21 mouse cellular contexts compared by ENCODE assay signal in the genomic region with DNA sequence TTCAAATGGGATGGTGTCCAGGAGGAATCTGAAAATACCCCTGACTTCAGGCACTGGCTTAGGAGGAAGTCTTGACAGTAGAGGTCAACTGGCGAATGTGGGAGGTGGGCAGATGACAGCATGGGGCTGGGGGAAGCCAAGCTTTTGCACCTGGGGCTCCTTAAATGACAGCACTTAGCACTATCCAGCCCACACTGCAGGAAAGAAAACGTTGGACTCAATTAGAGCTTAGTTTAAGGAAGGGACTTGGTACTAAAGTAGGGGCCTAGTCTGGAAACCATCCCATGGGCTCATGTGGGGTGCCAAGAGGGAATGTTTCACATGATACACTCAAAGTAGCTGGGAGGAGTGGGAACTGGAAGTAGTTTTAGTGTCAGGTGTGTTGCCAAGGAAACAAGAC.
A peak's percentile ranks its signal among the peaks of the same experiment; 100 is the strongest.
DNase-seq lines count a peak whose midpoint lies in the region; ATAC-seq lines count a peak whose summit lies in the region.
"Had no signal": no experiment of that assay in that cellular context is flagged by ENCODE, and none has a peak within 500 bp of the region (broad histone marks: within the 10 kb centered on the region; RNA-seq: fewer than 3 reads in every experiment).

No protein-coding gene starts in this region.

- H3K27me3 ChIP-seq in embryonic facial prominence, embryonic 10.5 days (replicated peaks; ENCODE audit: low read depth, poor library complexity, severe bottlenecking), result no peaks in the 10 kb centered on the region
- no peaks in the 10 kb centered on the region for H3K27me3 ChIP-seq in limb, embryonic 10.5 days (ENCODE audit: low read depth, poor library complexity, severe bottlenecking)
- no peaks in the 10 kb centered on the region for H3K27me3 ChIP-seq in limb, embryonic 15.5 days
- H3K27me3 ChIP-seq in midbrain, embryonic 11.5 days (ENCODE audit: control insufficient read depth, insufficient read depth, low read length), result no peaks in the 10 kb centered on the region
- H3K27me3 ChIP-seq: CH12.LX; embryonic facial prominence, embryonic 15.5 days; heart, embryonic 13.5 days; hindbrain, embryonic 12.5 days; Patski had no signal

- peaks cover 11% of the 10 kb centered on the region; the same call in 1 of the 2 replicates for H3K4me1 ChIP-seq in embryonic facial prominence, embryonic 10.5 days
- peaks cover 30% of the 10 kb centered on the region for H3K4me1 ChIP-seq in limb, embryonic 10.5 days
- H3K4me1 ChIP-seq in limb, embryonic 15.5 days, result peaks cover 2% of the 10 kb centered on the region; the same call in 1 of the 2 replicates
- H3K4me1 ChIP-seq in midbrain, embryonic 11.5 days (ENCODE audit: control insufficient read depth, insufficient read depth, low read length), result no peaks in the 10 kb centered on the region
- H3K4me1 ChIP-seq: embryonic facial prominence, embryonic 15.5 days; heart, embryonic 13.5 days; hindbrain, embryonic 12.5 days had no signal

- no peak overlapping the region for H3K9ac ChIP-seq in limb, embryonic 15.5 days
- no peak overlapping the region for H3K9ac ChIP-seq in midbrain, embryonic 11.5 days (ENCODE audit: low read length)
- H3K9ac ChIP-seq: embryonic facial prominence, embryonic 15.5 days; heart, embryonic 13.5 days; hindbrain, embryonic 12.5 days had no signal

- H3K4me2 ChIP-seq in limb, embryonic 15.5 days, result no peak overlapping the region
- H3K4me2 ChIP-seq in midbrain, embryonic 11.5 days, result no peak overlapping the region
- H3K4me2 ChIP-seq: embryonic facial prominence, embryonic 15.5 days; heart, embryonic 13.5 days; hindbrain, embryonic 12.5 days had no signal

- H3K27ac ChIP-seq in embryonic facial prominence, embryonic 10.5 days (replicated peaks), result no peak overlapping the region; the same call in 1 of the 2 replicates
- peak overlapping the region; percentile 79 for H3K27ac ChIP-seq in limb, embryonic 10.5 days
- no peak overlapping the region; the same call in 1 of the 2 replicates for H3K27ac ChIP-seq in limb, embryonic 15.5 days
- H3K27ac ChIP-seq in midbrain, embryonic 11.5 days (ENCODE audit: low read depth, low read length), result no peak overlapping the region
- H3K27ac ChIP-seq: embryonic facial prominence, embryonic 15.5 days; forebrain, embryonic 10.5 days; heart, embryonic 13.5 days; hindbrain, embryonic 12.5 days had no signal

- no peak overlapping the region for H3K4me3 ChIP-seq in embryonic facial prominence, embryonic 10.5 days
- 0 out of 2 replicates have a peak overlapping the region, but pooled peaks have one; percentile 3 for H3K4me3 ChIP-seq in limb, embryonic 10.5 days
- no peak overlapping the region for H3K4me3 ChIP-seq in limb, embryonic 15.5 days
- no peak overlapping the region for H3K4me3 ChIP-seq in midbrain, embryonic 11.5 days (ENCODE audit: low read depth, low read length)
- H3K4me3 ChIP-seq: embryonic facial prominence, embryonic 15.5 days; erythroblast, embryonic 14.5 days; forebrain, embryonic 10.5 days; heart, embryonic 13.5 days; hindbrain, embryonic 12.5 days had no signal

- WGBS in embryonic facial prominence, embryonic 10.5 days, result 40% methylated on average over 2 of the region's 2 CpGs
- WGBS in limb, embryonic 10.5 days, result 11% methylated on average over 2 of the region's 2 CpGs
- 35% methylated on average over 2 of the region's 2 CpGs for WGBS in limb, embryonic 15.5 days
- WGBS in midbrain, embryonic 11.5 days, result 57% methylated on average over 2 of the region's 2 CpGs

- 0 out of 2 replicates have a peak, but pooled peaks have one; percentile 55 for ATAC-seq in limb, embryonic 15.5 days (ENCODE audit: insufficient number of reproducible peaks, low FRiP score, low TSS enrichment, low read depth)
- ATAC-seq in midbrain, embryonic 11.5 days (ENCODE audit: low FRiP score), result no peak
- ATAC-seq: forebrain, embryonic 14.5 days; hindbrain, embryonic 16.5 days; inflammation-experienced regulatory T-cells, adult 6 months; intestine, postnatal 0 days; Patski had no signal

- no peaks in the 10 kb centered on the region for H3K36me3 ChIP-seq in embryonic facial prominence, embryonic 10.5 days (replicated peaks)
- H3K36me3 ChIP-seq in limb, embryonic 10.5 days, result no peaks in the 10 kb centered on the region
- H3K36me3 ChIP-seq in limb, embryonic 15.5 days, result no peaks in the 10 kb centered on the region
- H3K36me3 ChIP-seq in midbrain, embryonic 11.5 days (ENCODE audit: control insufficient read depth, insufficient read depth, low read length), result no peaks in the 10 kb centered on the region
- H3K36me3 ChIP-seq: embryonic facial prominence, embryonic 15.5 days; forebrain, embryonic 10.5 days; heart, embryonic 13.5 days; hindbrain, embryonic 12.5 days had no signal

- peak; percentile 2 for DNase-seq in R1 (ENCODE audit: low read depth, low spot score)
- peak; percentile 17 for DNase-seq in embryonic facial prominence, embryonic 10.5 days (ENCODE audit: low spot score)
- peak; percentile 45 for DNase-seq in limb, embryonic 10.5 days (ENCODE audit: low spot score)
- DNase-seq in left cerebral cortex, adult 11 months (ENCODE audit: low spot score), result no peak
- DNase-seq in midbrain, embryonic 11.5 days (ENCODE audit: low spot score, missing footprints), result no peak
- DNase-seq: adrenal gland, postnatal 10 days; cerebellum, adult 2 months; gastrocnemius, postnatal 10 days; heart, postnatal 4 days had no signal

- no peaks in the 10 kb centered on the region for H3K9me3 ChIP-seq in embryonic facial prominence, embryonic 10.5 days
- no peaks in the 10 kb centered on the region for H3K9me3 ChIP-seq in limb, embryonic 10.5 days (replicated peaks)
- no peaks in the 10 kb centered on the region for H3K9me3 ChIP-seq in limb, embryonic 15.5 days
- no peaks in the 10 kb centered on the region for H3K9me3 ChIP-seq in midbrain, embryonic 11.5 days (ENCODE audit: control insufficient read depth, low read length)
- H3K9me3 ChIP-seq: embryonic facial prominence, embryonic 15.5 days; forebrain, embryonic 10.5 days; heart, embryonic 13.5 days; hindbrain, embryonic 12.5 days had no signal

Comparison
In these comparisons a context has a peak if more than half of its experiments do, and no peak if none do; other contexts are left out.
1. DNase-seq: peak in R1 (single experiment), embryonic facial prominence, embryonic 10.5 days (single experiment) and limb, embryonic 10.5 days (single experiment); none in left cerebral cortex, adult 11 months (single experiment) and midbrain, embryonic 11.5 days (single experiment).